Mouse (Mus musculus) liver, embryonic 16.5 days (tissue): ENCODE results near the gene Ajm1. TPM values are rescaled to one million over a fixed set of nuclear protein-coding genes. Genes with fewer than 3 reads are reported as not detected.
"Not testable (repeated sequence)": the region's sequence is repeated elsewhere in the genome, so short reads cannot be mapped to it uniquely, and the experiment has no call there.

ENCODE experiments used
- ATAC-seq: fragments of 200-750 bp; cut with Nextera tagmentation; 2 replicates; pipeline ENCODE4 v1.8.0; 2017; ENCODE audit warnings: low read depth, mild to moderate bottlenecking, moderate number of reproducible peaks, moderate library complexity
- H3K27ac ChIP-seq: fragments of 300-500 bp; sonication (generic); 2 replicates; pipeline ENCODE4 v1.5.1; 2014; ENCODE audit warnings: mild to moderate bottlenecking, low read length
- H3K27me3 ChIP-seq: fragments of 300-500 bp; sonication (generic); 2 replicates; pipeline ENCODE4 v1.6.1; 2014; ENCODE audit warnings: low read depth, low read length, mixed read lengths; ENCODE audit not compliant: control insufficient read depth, insufficient read depth
- H3K36me3 ChIP-seq: fragments of 300-500 bp; sonication (generic); 2 replicates; pipeline ENCODE4 v1.6.1; 2014; ENCODE audit warnings: mild to moderate bottlenecking; ENCODE audit not compliant: control insufficient read depth, insufficient read depth
- H3K4me1 ChIP-seq: fragments of 300-500 bp; sonication (generic); 2 replicates; pipeline ENCODE4 v1.6.1; 2014; ENCODE audit warnings: low read depth, low read length, mixed read lengths; ENCODE audit not compliant: control insufficient read depth
- H3K4me2 ChIP-seq: fragments of 300-500 bp; sonication (generic); 2 replicates; pipeline ENCODE4 v1.6.1; 2014; ENCODE audit warnings: low read depth, low read length, mixed read lengths
- H3K4me3 ChIP-seq: fragments of 300-500 bp; sonication (generic); 2 replicates; pipeline ENCODE4 v1.5.1; 2014; ENCODE audit warnings: low read depth, mild to moderate bottlenecking, low read length
- H3K9ac ChIP-seq: fragments of 300-500 bp; sonication (generic); 2 replicates; pipeline ENCODE4 v1.6.1; 2014; ENCODE audit warnings: low read depth, low read length
- H3K9me3 ChIP-seq: fragments of 300-500 bp; sonication (generic); replicated peaks from 2 replicates; pipeline ENCODE4 v1.6.1; 2016; ENCODE audit warnings: low read length; ENCODE audit not compliant: control insufficient read depth
- WGBS: fragments of 180-500 bp; shearing (Covaris S2); extraction: QIAGEN DNeasy Blood & Tissue Kit; methylation state at CpG from one replicate; pipeline ENCODE4 v1.1.7; 2014; ENCODE audit not compliant: insufficient replicate concordance; 5-methylcytosine and 5-hydroxymethylcytosine counted together
- polyA plus RNA-seq: library from polyadenylated mRNA; unstranded; fragments of >200 nt; fragmentation: Nextera tagmentation; extraction: Ambion mirVana; gene quantifications from 2 replicates; pipeline ENCODE4 v1.2.1, GENCODE M21; 2015

Ajm1 gene
- polyA plus RNA-seq, 1 experiment from 2014 or later = 0.07 TPM

GRCm38 (mm10) chr2:25560551-25560950 is 21.0 kb downstream of the Ajm1 start:
- Histone ChIP-seq H3K36me3 (peaks cover 29% of the 10 kb centered on the region), H3K9me3 (no peaks in the 10 kb centered on the region), H3K4me1 (peaks cover 22% of the 10 kb centered on the region), H3K4me2 (no peak overlapping the region), H3K4me3 (no peak overlapping the region), H3K9ac (no peak overlapping the region), H3K27ac (no peak overlapping the region), H3K27me3 (no peaks in the 10 kb centered on the region)
- 89% methylated on average over 8 of the region's 8 CpGs for WGBS
- ATAC-seq = no peak

DNA sequence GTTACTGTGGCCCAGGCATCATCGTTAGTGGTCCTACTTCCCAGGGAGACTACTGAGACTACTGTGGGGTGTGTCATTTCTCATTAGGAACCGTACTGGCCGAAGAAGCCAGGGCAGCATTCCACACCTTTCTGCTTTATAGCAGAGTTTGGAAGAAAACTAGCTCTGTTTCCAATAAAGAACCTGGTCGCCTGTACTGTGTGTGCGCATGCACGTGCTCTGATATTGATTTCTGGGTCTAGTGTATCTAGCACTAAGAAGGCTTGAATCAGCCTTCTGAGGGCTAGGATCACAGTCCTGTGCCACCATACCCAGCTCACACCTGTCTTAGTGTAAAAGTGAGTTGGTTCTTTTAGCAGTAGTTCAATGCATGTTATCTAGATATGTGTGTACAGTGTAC is 22.8 kb downstream of the Ajm1 start:
- Histone ChIP-seq H3K27me3 (no peaks in the 10 kb centered on the region), H3K27ac (no peak overlapping the region), H3K9me3 (no peaks in the 10 kb centered on the region), H3K4me3 (peak overlapping the region; percentile 87), H3K36me3 (peaks cover 26% of the 10 kb centered on the region), H3K9ac (peak overlapping the region; percentile 94), H3K4me1 (peaks cover 22% of the 10 kb centered on the region), H3K4me2 (peak overlapping the region; percentile 87)
- 57% methylated on average over 6 of the region's 6 CpGs for WGBS
- no peak for ATAC-seq

- H3K9ac ChIP-seq = peak overlapping the region; percentile 94
- peak overlapping the region; percentile 79 for H3K27ac ChIP-seq
- peak overlapping the region; percentile 87 for H3K4me2 ChIP-seq
- no peaks in the 10 kb centered on the region for H3K27me3 ChIP-seq
- H3K4me1 ChIP-seq = peaks cover 22% of the 10 kb centered on the region
- H3K36me3 ChIP-seq = peaks cover 18% of the 10 kb centered on the region
- no peaks in the 10 kb centered on the region for H3K9me3 ChIP-seq
- peak overlapping the region; percentile 87 for H3K4me3 ChIP-seq
- peak; percentile 53 for ATAC-seq
- WGBS = 0% methylated on average over 24 of the region's 24 CpGs
Measured at GRCm38 (mm10) chr2:25557964-25558360, 23.6 kb downstream of the Ajm1 start.

- H3K27ac ChIP-seq = peak within 1 kb of the TSS; percentile 79
- no peaks in the 10 kb centered on the region for H3K9me3 ChIP-seq
- peaks cover 22% of the 10 kb centered on the region for H3K4me1 ChIP-seq
- peak within 1 kb of the TSS; percentile 93 for H3K4me2 ChIP-seq
- ATAC-seq = peak; percentile 99
- peak within 1 kb of the TSS; percentile 94 for H3K9ac ChIP-seq
- H3K36me3 ChIP-seq = peaks cover 13% of the 10 kb centered on the region
- H3K4me3 ChIP-seq = peak within 1 kb of the TSS; percentile 87
- H3K27me3 ChIP-seq = no peaks in the 10 kb centered on the region
- under 1% methylated on average over 60 of the region's 61 CpGs for WGBS
Measured at GRCm38 (mm10) chr2:25557221-25557963, 24.2 kb downstream of the Ajm1 start, which contains the start of gene Edf1. Gene Edf1 (plus strand): TSS chr2:25557847.

DNA sequence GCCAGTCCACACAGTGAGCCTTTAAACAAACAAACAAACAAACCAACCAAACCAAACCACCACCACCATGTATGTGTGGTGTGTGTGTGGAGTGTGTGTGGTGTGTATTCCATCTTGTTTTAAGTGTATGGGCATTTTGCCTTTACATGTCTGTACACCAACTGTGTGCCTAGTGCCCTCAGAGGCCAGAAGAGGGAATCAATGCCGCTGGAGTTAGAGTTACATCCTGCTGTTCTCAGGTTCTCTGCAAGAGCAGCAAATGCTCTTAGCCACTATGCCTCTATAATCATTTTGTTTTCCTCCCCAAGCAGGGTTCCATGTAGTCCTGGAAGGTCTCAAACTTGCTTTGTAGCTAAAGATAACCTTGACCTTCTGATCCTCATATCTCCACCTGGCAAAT is 25.3 kb downstream of the Ajm1 start:
- Histone ChIP-seq H3K36me3 (peaks cover 8% of the 10 kb centered on the region), H3K4me3 (no peak overlapping the region), H3K27me3 (no peaks in the 10 kb centered on the region), H3K9me3 (no peaks in the 10 kb centered on the region), H3K4me2 (no peak overlapping the region), H3K9ac (no peak overlapping the region), H3K4me1 (peaks cover 22% of the 10 kb centered on the region), H3K27ac (no peak overlapping the region)
- no peak for ATAC-seq
- WGBS = 56% methylated on average over 1 of the region's 1 CpGs

DNA sequence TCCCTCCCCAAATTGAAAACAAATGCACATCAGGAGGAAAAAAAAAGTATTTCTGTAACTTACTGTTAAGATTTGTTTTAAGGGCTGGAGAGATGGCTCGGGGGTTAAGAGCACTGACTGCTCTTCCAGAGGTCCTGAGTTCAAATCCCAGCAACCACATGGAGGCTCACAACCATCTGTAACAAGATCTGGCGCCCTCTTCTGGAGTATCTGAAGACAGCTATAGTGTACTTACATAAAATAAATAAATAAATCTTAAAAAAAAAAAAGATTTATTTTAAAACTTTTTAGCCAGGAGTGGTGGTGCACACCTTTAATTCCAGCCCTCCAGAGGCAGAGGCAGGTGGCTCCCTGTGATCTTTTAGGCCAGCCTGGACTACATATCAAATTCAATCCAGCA is 26.1 kb downstream of the Ajm1 start:
- H3K9me3 ChIP-seq, H3K27ac ChIP-seq, H3K9ac ChIP-seq, H3K4me3 ChIP-seq, H3K4me2 ChIP-seq, H3K27me3 ChIP-seq, H3K36me3 ChIP-seq, ATAC-seq: not testable (repeated sequence)
- WGBS = 45% methylated on average over 2 of the region's 2 CpGs
- H3K4me1 ChIP-seq = peaks cover 22% of the 10 kb centered on the region

DNA sequence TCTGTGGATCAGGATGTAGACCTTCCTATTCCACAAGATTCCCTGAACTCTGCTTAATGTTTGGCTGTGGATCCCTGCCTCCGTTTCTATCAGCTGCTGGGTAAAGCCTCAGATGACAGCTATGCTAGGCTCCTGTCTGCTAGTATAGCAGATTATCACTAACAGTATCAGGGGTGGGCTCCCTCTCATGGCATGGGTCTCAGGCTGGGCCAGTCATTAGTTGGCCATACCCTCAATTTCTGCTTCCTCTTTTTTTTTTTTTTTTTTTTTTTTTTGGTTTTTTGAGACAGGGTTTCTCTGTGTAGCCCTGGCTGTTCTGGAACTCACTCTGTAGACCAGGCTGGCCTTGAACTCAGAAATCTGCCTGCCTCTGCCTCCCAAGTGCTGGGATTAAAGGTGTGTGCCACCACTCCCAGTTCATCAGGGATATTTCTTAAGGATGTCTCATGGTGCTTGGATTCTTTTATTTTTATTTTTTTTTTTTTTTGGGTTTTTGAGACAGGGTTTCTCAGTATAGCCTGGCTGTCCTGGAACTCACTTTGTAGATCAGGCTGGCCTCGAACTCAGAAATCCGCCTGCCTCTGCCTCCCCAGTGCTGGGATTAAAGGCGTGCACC is 28.3 kb downstream of the Ajm1 start:
- not testable (repeated sequence) for H3K4me3 ChIP-seq

GRCm38 (mm10) chr2:25551186-25551585 is 30.4 kb downstream of the Ajm1 start:
- H3K36me3 ChIP-seq = no peaks in the 10 kb centered on the region
- no peak overlapping the region for H3K4me2 ChIP-seq
- no peaks in the 10 kb centered on the region for H3K27me3 ChIP-seq
- WGBS = 34% methylated on average over 5 of the region's 5 CpGs
- ATAC-seq = no peak
- no peak overlapping the region for H3K9ac ChIP-seq
- H3K27ac ChIP-seq = no peak overlapping the region
- H3K9me3 ChIP-seq = no peaks in the 10 kb centered on the region
- no peak overlapping the region for H3K4me3 ChIP-seq
- peaks cover 4% of the 10 kb centered on the region; the same call in 1 of the 2 replicates for H3K4me1 ChIP-seq

More for the DNA sequence above, 28.3 kb downstream of the Ajm1 start:
- ATAC-seq, H3K27me3 ChIP-seq, H3K4me2 ChIP-seq, H3K36me3 ChIP-seq, H3K27ac ChIP-seq, H3K4me1 ChIP-seq, H3K9me3 ChIP-seq, H3K9ac ChIP-seq: not testable (repeated sequence)
- WGBS = 62% methylated on average over 4 of the region's 4 CpGs
